Comparison of ENCODE assay signal across 32 mouse cellular contexts in genomic region chr9:58297065-58297464, GRCm38 (mm10). TPM values are rescaled to one million over a fixed set of nuclear protein-coding genes. Genes with fewer than 3 reads are reported as not detected.
DNase-seq lines count a peak whose midpoint lies in the region; ATAC-seq lines count a peak whose summit lies in the region.
"Had no signal": no experiment of that assay in that cellular context is flagged by ENCODE, and none has a peak within 500 bp of the region (broad histone marks: within the 10 kb centered on the region; RNA-seq: fewer than 3 reads in every experiment).

No protein-coding gene starts in this region.

- no peak overlapping the region for H3K9ac ChIP-seq in forebrain, embryonic 15.5 days (replicated peaks)
- no peak overlapping the region for H3K9ac ChIP-seq in heart, embryonic 15.5 days
- no peak overlapping the region for H3K9ac ChIP-seq in lung, embryonic 16.5 days (ENCODE audit: low read length)
- H3K9ac ChIP-seq in intestine, embryonic 16.5 days (ENCODE audit: low read depth, low read length) = no peak overlapping the region
- H3K9ac ChIP-seq: embryonic facial prominence, embryonic 13.5 days; forebrain, embryonic 12.5 days; limb, embryonic 13.5 days; liver, embryonic 12.5 days; liver, postnatal 0 days; midbrain, embryonic 15.5 days had no signal

- no peak for DNase-seq in forebrain, embryonic 10.5 days (ENCODE audit: extremely low spot score, low spot score)
- no peak for DNase-seq in heart, adult 18-20 months
- DNase-seq in lung, postnatal 4 days = no peak
- DNase-seq: adrenal gland, adult 2 months; adrenal gland, postnatal 36 days; cerebellum, adult 18-20 months; gastrocnemius, postnatal 25 days; heart, adult 11 months; kidney, adult 8-10 months; kidney, postnatal 14 days; liver, postnatal 0 days; right cerebral cortex, postnatal 4 days; thymus, postnatal 14 days had no signal

- H3K4me1 ChIP-seq in forebrain, embryonic 10.5 days = peaks cover 41% of the 10 kb centered on the region
- peaks cover 4% of the 10 kb centered on the region; the same call in 1 of the 2 replicates for H3K4me1 ChIP-seq in forebrain, embryonic 15.5 days
- peaks cover 45% of the 10 kb centered on the region for H3K4me1 ChIP-seq in heart, embryonic 15.5 days (replicated peaks)
- peaks cover 20% of the 10 kb centered on the region for H3K4me1 ChIP-seq in lung, embryonic 16.5 days (replicated peaks; ENCODE audit: control insufficient read depth, insufficient read depth, low read length)
- peaks cover 25% of the 10 kb centered on the region for H3K4me1 ChIP-seq in intestine, embryonic 16.5 days (ENCODE audit: control insufficient read depth, insufficient read depth, low read length)
- H3K4me1 ChIP-seq: midbrain, embryonic 15.5 days had no signal

- 0 out of 2 replicates have a peak, but pooled peaks cover 2% of the 10 kb centered on the region for H3K36me3 ChIP-seq in forebrain, embryonic 10.5 days (replicated peaks)
- H3K36me3 ChIP-seq in forebrain, embryonic 15.5 days = no peaks in the 10 kb centered on the region
- peaks cover 5% of the 10 kb centered on the region; the same call in 1 of the 2 replicates for H3K36me3 ChIP-seq in heart, embryonic 15.5 days
- H3K36me3 ChIP-seq in lung, embryonic 16.5 days (ENCODE audit: control insufficient read depth, insufficient read depth, low read length) = no peaks in the 10 kb centered on the region
- H3K36me3 ChIP-seq in intestine, embryonic 16.5 days (ENCODE audit: control insufficient read depth, insufficient read depth, low read length) = no peaks in the 10 kb centered on the region
- H3K36me3 ChIP-seq: forebrain, embryonic 12.5 days; liver, embryonic 12.5 days; midbrain, embryonic 15.5 days had no signal

- ATAC-seq in forebrain, embryonic 15.5 days (replicated peaks) = no peak
- no peak for ATAC-seq in heart, embryonic 15.5 days (replicated peaks; ENCODE audit: insufficient number of reproducible peaks, insufficient read depth, low FRiP score, low read depth)
- no peak for ATAC-seq in lung, embryonic 16.5 days (ENCODE audit: low read depth)
- ATAC-seq in intestine, embryonic 16.5 days = no peak
- ATAC-seq: activated CD4-positive, CD25-positive, alpha-beta regulatory T cell, adult 4 months; hindbrain, embryonic 16.5 days; liver, embryonic 12.5 days; liver, postnatal 0 days; lung, postnatal 0 days; midbrain, embryonic 15.5 days had no signal

- H3K4me3 ChIP-seq in forebrain, embryonic 10.5 days = no peak overlapping the region
- H3K4me3 ChIP-seq in forebrain, embryonic 15.5 days = no peak overlapping the region
- no peak overlapping the region for H3K4me3 ChIP-seq in heart, embryonic 15.5 days
- no peak overlapping the region for H3K4me3 ChIP-seq in lung, embryonic 16.5 days (ENCODE audit: low read length)
- no peak overlapping the region for H3K4me3 ChIP-seq in intestine, embryonic 16.5 days (ENCODE audit: low read length)
- H3K4me3 ChIP-seq: embryonic facial prominence, embryonic 13.5 days; erythroblast, embryonic 14.5 days; forebrain, embryonic 12.5 days; limb, embryonic 13.5 days; liver, embryonic 12.5 days; midbrain, embryonic 15.5 days had no signal

- WGBS in forebrain, embryonic 10.5 days = 95% methylated on average over 6 of the region's 6 CpGs
- 90% methylated on average over 6 of the region's 6 CpGs for WGBS in forebrain, embryonic 15.5 days
- WGBS in heart, embryonic 15.5 days = 75% methylated on average over 6 of the region's 6 CpGs
- 65% methylated on average over 6 of the region's 6 CpGs for WGBS in lung, embryonic 16.5 days
- WGBS in intestine, embryonic 16.5 days = 65% methylated on average over 6 of the region's 6 CpGs

- H3K4me2 ChIP-seq in forebrain, embryonic 15.5 days (replicated peaks) = no peak overlapping the region
- no peak overlapping the region for H3K4me2 ChIP-seq in heart, embryonic 15.5 days
- no peak overlapping the region for H3K4me2 ChIP-seq in lung, embryonic 16.5 days (ENCODE audit: low read depth, low read length)
- no peak overlapping the region for H3K4me2 ChIP-seq in intestine, embryonic 16.5 days (ENCODE audit: low read depth, low read length)
- H3K4me2 ChIP-seq: embryonic facial prominence, embryonic 13.5 days; forebrain, embryonic 12.5 days; limb, embryonic 13.5 days; liver, embryonic 12.5 days; midbrain, embryonic 15.5 days had no signal

- no peaks in the 10 kb centered on the region for H3K27me3 ChIP-seq in forebrain, embryonic 10.5 days (ENCODE audit: poor library complexity, severe bottlenecking)
- no peaks in the 10 kb centered on the region for H3K27me3 ChIP-seq in forebrain, embryonic 15.5 days
- no peaks in the 10 kb centered on the region for H3K27me3 ChIP-seq in heart, embryonic 15.5 days
- H3K27me3 ChIP-seq in lung, embryonic 16.5 days (ENCODE audit: control insufficient read depth, insufficient read depth, low read depth, low read length) = no peaks in the 10 kb centered on the region
- no peaks in the 10 kb centered on the region for H3K27me3 ChIP-seq in intestine, embryonic 16.5 days (replicated peaks; ENCODE audit: control insufficient read depth, insufficient read depth, low read length)
- H3K27me3 ChIP-seq: embryonic facial prominence, embryonic 13.5 days; forebrain, embryonic 12.5 days; limb, embryonic 13.5 days; midbrain, embryonic 15.5 days had no signal

- peak overlapping the region; percentile 44; the same call in 1 of the 2 replicates for H3K27ac ChIP-seq in forebrain, embryonic 10.5 days
- no peak overlapping the region for H3K27ac ChIP-seq in forebrain, embryonic 15.5 days (replicated peaks)
- H3K27ac ChIP-seq in heart, embryonic 15.5 days = peak overlapping the region; percentile 22; the same call in 1 of the 2 replicates
- 0 out of 2 replicates have a peak overlapping the region, but pooled peaks have one; percentile 24 for H3K27ac ChIP-seq in lung, embryonic 16.5 days (ENCODE audit: low read length)
- H3K27ac ChIP-seq in intestine, embryonic 16.5 days (ENCODE audit: low read length) = no peak overlapping the region
- H3K27ac ChIP-seq: macrophage; midbrain, embryonic 15.5 days had no signal

- no peaks in the 10 kb centered on the region for H3K9me3 ChIP-seq in forebrain, embryonic 10.5 days
- no peaks in the 10 kb centered on the region for H3K9me3 ChIP-seq in forebrain, embryonic 15.5 days
- H3K9me3 ChIP-seq in heart, embryonic 15.5 days (replicated peaks) = no peaks in the 10 kb centered on the region
- H3K9me3 ChIP-seq in lung, embryonic 16.5 days (ENCODE audit: control insufficient read depth, low read length) = no peaks in the 10 kb centered on the region
- H3K9me3 ChIP-seq in intestine, embryonic 16.5 days (ENCODE audit: control insufficient read depth, low read length) = no peaks in the 10 kb centered on the region
- H3K9me3 ChIP-seq: embryonic facial prominence, embryonic 13.5 days; forebrain, embryonic 12.5 days; limb, embryonic 13.5 days; liver, embryonic 12.5 days; midbrain, embryonic 15.5 days had no signal

RNA-seq across cellular contexts. Expression of gene Loxl1, which starts 15.9 kb away (rescaled TPM):
- 7.1 and 7.2 TPM in 2 replicates for polyA plus RNA-seq in forebrain, embryonic 10.5 days (2016; fragmentation: Nextera tagmentation; extraction: Ambion mirVana)
- 13.9 and 14.3 TPM in 2 replicates for polyA plus RNA-seq in forebrain, embryonic 15.5 days (2015; fragmentation: Nextera tagmentation; extraction: Ambion mirVana)
- 54.6 and 78.1 TPM in 2 replicates for polyA plus RNA-seq in heart, embryonic 15.5 days (2015; fragmentation: Nextera tagmentation; extraction: Ambion mirVana)
- 10 to 100 TPM; 18.3 to 20.2 TPM for total RNA-seq in heart, adult 18-20 months (2021)
- 38.6 and 42.4 TPM in 2 replicates for polyA plus RNA-seq in lung, embryonic 16.5 days (2015; fragmentation: Nextera tagmentation; extraction: Ambion mirVana)
- polyA plus RNA-seq in intestine, embryonic 16.5 days (2015; fragmentation: Nextera tagmentation; extraction: Ambion mirVana) = 19.1 and 24.5 TPM in 2 replicates
- total RNA-seq: CH12.LX; common myeloid progenitor, adult 5-6 weeks; hematopoietic stem cell, adult 5-6 weeks; megakaryocyte-erythroid progenitor cell, adult 5-6 weeks; neutrophil, adult 5-6 weeks had no signal
- polyA plus RNA-seq: activated CD4-positive, CD25-positive, alpha-beta regulatory T cell, adult 4 months; macrophage had no signal

RNA-seq across cellular contexts. Expression of gene Stoml1, which starts 44.1 kb away (rescaled TPM):
- polyA plus RNA-seq in forebrain, embryonic 10.5 days (2016; fragmentation: Nextera tagmentation; extraction: Ambion mirVana) = 24.8 and 28.8 TPM in 2 replicates
- polyA plus RNA-seq in forebrain, embryonic 15.5 days (2015; fragmentation: Nextera tagmentation; extraction: Ambion mirVana) = 107 and 109 TPM in 2 replicates
- polyA plus RNA-seq in heart, embryonic 15.5 days (2015; fragmentation: Nextera tagmentation; extraction: Ambion mirVana) = 25.2 and 28.6 TPM in 2 replicates
- total RNA-seq in heart, adult 18-20 months (2021) = 10 to 100 TPM; 10.2 to 10.5 TPM
- polyA plus RNA-seq in lung, embryonic 16.5 days (2015; fragmentation: Nextera tagmentation; extraction: Ambion mirVana) = 28.7 and 28.8 TPM in 2 replicates
- polyA plus RNA-seq in intestine, embryonic 16.5 days (2015; fragmentation: Nextera tagmentation; extraction: Ambion mirVana) = 21.1 and 22.4 TPM in 2 replicates
- polyA plus RNA-seq: erythroblast, embryonic 14.5 days had no signal

RNA-seq across cellular contexts. Expression of gene Pml, which starts 47.5 kb away (rescaled TPM):
- 13.7 and 14.4 TPM in 2 replicates for polyA plus RNA-seq in forebrain, embryonic 10.5 days (2016; fragmentation: Nextera tagmentation; extraction: Ambion mirVana)
- 7.5 and 8.8 TPM in 2 replicates for polyA plus RNA-seq in forebrain, embryonic 15.5 days (2015; fragmentation: Nextera tagmentation; extraction: Ambion mirVana)
- polyA plus RNA-seq in heart, embryonic 15.5 days (2015; fragmentation: Nextera tagmentation; extraction: Ambion mirVana) = 10.0 and 15.8 TPM in 2 replicates
- 1 to 10 TPM; 8.1 to 8.8 TPM for total RNA-seq in heart, adult 18-20 months (2021)
- polyA plus RNA-seq in lung, embryonic 16.5 days (2015; fragmentation: Nextera tagmentation; extraction: Ambion mirVana) = 20.4 and 21.6 TPM in 2 replicates
- 12.4 and 13.7 TPM in 2 replicates for polyA plus RNA-seq in intestine, embryonic 16.5 days (2015; fragmentation: Nextera tagmentation; extraction: Ambion mirVana)

Comparison
In these comparisons a context has a peak if more than half of its experiments do, and no peak if none do; other contexts are left out.
1. H3K27ac ChIP-seq: peak in forebrain, embryonic 10.5 days (single experiment), heart, embryonic 15.5 days (single experiment) and lung, embryonic 16.5 days (single experiment); none in forebrain, embryonic 15.5 days (single experiment) and intestine, embryonic 16.5 days (single experiment).